Mouse (Mus musculus) limb, embryonic 14.5 days (tissue): ENCODE results near the gene Kazald1. TPM values are rescaled to one million over a fixed set of nuclear protein-coding genes. Genes with fewer than 3 reads are reported as not detected.
A peak's percentile ranks its signal among the peaks of the same experiment; 100 is the strongest.

Source experiments
- ATAC-seq: fragments of 200-750 bp; cut with Nextera tagmentation; 2 replicates; pipeline ENCODE4 v1.8.0; 2017; ENCODE audit warnings: low read depth, moderate number of reproducible peaks, moderate TSS enrichment; ENCODE audit not compliant: low FRiP score
- DNase-seq: peaks from one replicate; pipeline ENCODE4 v3.0.0-alpha.2; 2015; ENCODE audit warnings: low spot score
- H3K27ac ChIP-seq: fragments of 300-500 bp; sonication (generic); replicated peaks from 2 replicates; pipeline ENCODE4 v1.5.1; 2014; ENCODE audit warnings: low read depth, mild to moderate bottlenecking, low read length, moderate library complexity, mixed read lengths
- H3K27me3 ChIP-seq: fragments of 300-500 bp; sonication (generic); 2 replicates; pipeline ENCODE4 v1.6.1; 2014; ENCODE audit warnings: low read length, mixed read lengths; ENCODE audit not compliant: control insufficient read depth, insufficient read depth
- H3K36me3 ChIP-seq: fragments of 300-500 bp; sonication (generic); 2 replicates; pipeline ENCODE4 v1.6.1; 2014; ENCODE audit warnings: mild to moderate bottlenecking, low read length, moderate library complexity, mixed read lengths; ENCODE audit not compliant: control insufficient read depth, insufficient read depth
- H3K4me1 ChIP-seq: fragments of 300-500 bp; sonication (generic); 2 replicates; pipeline ENCODE4 v1.6.1; 2014; ENCODE audit warnings: antibody characterized with exemption, low read length, mixed read lengths; ENCODE audit not compliant: control insufficient read depth, insufficient read depth
- H3K4me2 ChIP-seq: fragments of 300-500 bp; sonication (generic); replicated peaks from 2 replicates; pipeline ENCODE4 v1.6.1; 2014; ENCODE audit warnings: low read depth, mild to moderate bottlenecking, low read length, moderate library complexity; ENCODE audit not compliant: severe bottlenecking
- H3K4me3 ChIP-seq: fragments of 300-500 bp; sonication (generic); replicated peaks from 2 replicates; pipeline ENCODE4 v1.5.1; 2014; ENCODE audit warnings: low read length
- H3K9ac ChIP-seq: fragments of 300-500 bp; sonication (generic); 2 replicates; pipeline ENCODE4 v1.6.1; 2014; ENCODE audit warnings: mild to moderate bottlenecking, low read depth, low read length, moderate library complexity; ENCODE audit not compliant: severe bottlenecking
- H3K9me3 ChIP-seq: fragments of 300-500 bp; sonication (generic); 2 replicates; pipeline ENCODE4 v1.6.1; 2016; ENCODE audit warnings: low read length; ENCODE audit not compliant: control insufficient read depth
- POLR2A ChIP-seq: fragments of 200-500 bp; IDR thresholded peaks from 2 replicates; pipeline ENCODE4 v1.8.0; 2012; ENCODE audit warnings: inconsistent platforms, mild to moderate bottlenecking, moderate library complexity, borderline replicate concordance; ENCODE audit not compliant: insufficient read depth, insufficient read length; ENCODE audit errors: extremely low read depth
- WGBS: fragments of 180-500 bp; shearing (Covaris S2); extraction: QIAGEN DNeasy Blood & Tissue Kit; methylation state at CpG from one replicate; pipeline ENCODE4 v1.1.7; 2014; 5-methylcytosine and 5-hydroxymethylcytosine counted together
- polyA plus RNA-seq, 2 experiments: library from polyadenylated mRNA; depleted of rRNA in 1 of 2; stranded (reverse) in 1 of 2; unstranded in 1 of 2; fragments of >200 nt; fragmentation: Nextera tagmentation in 1 of 2; extraction: Ambion mirVana in 1 of 2; gene quantifications; 2 replicates each; pipeline versions ENCODE4 v1.2.1 to v1.2.3; 2012 to 2014

Gene Kazald1
- polyA plus RNA-seq, 2 experiments: 20.5 to 33.1 TPM

DNA sequence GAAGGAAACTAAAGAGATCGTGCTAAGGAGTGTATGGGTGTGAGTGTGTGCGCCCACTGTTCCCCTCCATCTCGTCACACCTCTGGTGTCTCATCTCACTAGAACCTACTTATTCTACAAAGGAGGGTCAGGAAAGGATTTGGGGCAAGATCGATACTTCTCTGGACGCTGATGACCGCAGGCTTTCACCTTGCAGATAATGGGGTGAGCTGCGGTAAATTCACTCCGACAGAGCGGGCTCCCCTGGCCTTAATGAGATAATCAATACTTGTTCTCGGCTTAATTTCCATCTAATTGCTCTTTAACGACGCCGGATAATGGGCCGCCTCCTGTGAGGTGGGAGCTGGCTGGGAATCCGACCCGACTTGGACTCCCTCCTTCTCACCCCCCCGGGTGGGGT is 7.9 kb upstream of the Kazald1 start:
- DNase-seq: no peak
- no peak overlapping the region for H3K9ac ChIP-seq
- H3K27ac ChIP-seq: no peak overlapping the region
- H3K36me3 ChIP-seq: no peaks in the 10 kb centered on the region
- H3K4me2 ChIP-seq: no peak overlapping the region
- no peak overlapping the region for H3K4me3 ChIP-seq
- peaks cover 46% of the 10 kb centered on the region for H3K27me3 ChIP-seq
- H3K9me3 ChIP-seq: no peaks in the 10 kb centered on the region
- no peaks in the 10 kb centered on the region for H3K4me1 ChIP-seq
- ATAC-seq: no peak
- WGBS: 26% methylated on average over 17 of the region's 17 CpGs
- no peak for TF ChIP-seq POLR2A

- Histone ChIP-seq H3K4me3 (no peak overlapping the region), H3K9me3 (no peaks in the 10 kb centered on the region), H3K9ac (no peak overlapping the region), H3K27me3 (peaks cover 46% of the 10 kb centered on the region), H3K36me3 (no peaks in the 10 kb centered on the region), H3K4me2 (no peak overlapping the region), H3K4me1 (no peaks in the 10 kb centered on the region), H3K27ac (no peak overlapping the region)
- no peak for TF ChIP-seq POLR2A
- ATAC-seq (no peak), DNase-seq (no peak)
- 77% methylated on average over 7 of the region's 7 CpGs for WGBS
Observed at GRCm38 (mm10) chr19:45067758-45068510, 7.1 kb upstream of the Kazald1 start.

DNA sequence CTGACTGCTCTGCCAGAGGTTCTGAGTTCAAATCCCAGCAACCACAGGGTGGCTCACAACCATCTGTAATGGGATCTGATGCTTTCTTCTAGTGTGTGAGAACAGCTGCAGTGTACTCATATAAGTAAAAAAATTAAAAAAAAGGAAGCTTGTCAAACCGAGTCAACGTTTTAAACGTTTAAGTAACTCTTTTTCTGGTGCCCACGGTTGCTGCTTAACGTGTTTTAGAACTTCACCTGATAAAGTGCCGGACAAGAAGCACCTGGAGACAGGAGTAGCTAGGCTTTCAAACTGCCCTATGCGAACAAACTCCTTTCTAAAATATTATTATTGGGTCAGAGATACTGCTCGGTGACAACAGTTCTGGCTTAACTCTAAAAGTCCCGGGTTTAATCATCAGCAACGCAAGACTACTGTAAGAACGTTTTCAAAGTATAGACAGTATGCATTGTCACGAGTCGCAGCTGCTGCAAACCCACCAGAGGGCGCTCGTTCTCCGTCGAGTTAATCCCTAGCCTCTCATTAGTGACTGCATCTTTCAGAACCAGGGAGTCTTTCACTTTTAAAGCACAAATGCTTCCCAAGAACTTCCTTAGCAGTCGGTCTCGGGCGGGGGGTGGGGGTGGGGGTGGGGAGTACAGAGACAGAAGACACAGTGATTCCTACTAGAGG is 1.0 kb upstream of the Kazald1 start:
- Histone ChIP-seq H3K4me3 (peak overlapping the region; percentile 73), H3K4me2 (peak overlapping the region; percentile 93), H3K9me3 (no peaks in the 10 kb centered on the region), H3K27ac (peak overlapping the region; percentile 99), H3K4me1 (peaks cover 31% of the 10 kb centered on the region), H3K36me3 (no peaks in the 10 kb centered on the region), H3K27me3 (peaks cover 35% of the 10 kb centered on the region), H3K9ac (peak overlapping the region; percentile 78)
- ATAC-seq (no peak), DNase-seq (peak; percentile 89)
- no peak for TF ChIP-seq POLR2A
- WGBS: 9% methylated on average over 20 of the region's 20 CpGs

GRCm38 (mm10) chr19:45075323-45076035 is 438 bp downstream of the Kazald1 start:
- H3K4me3 ChIP-seq: peak overlapping the region; percentile 73
- peak overlapping the region; percentile 93 for H3K4me2 ChIP-seq
- no peak for TF ChIP-seq POLR2A
- H3K4me1 ChIP-seq: peaks cover 45% of the 10 kb centered on the region
- H3K9ac ChIP-seq: peak overlapping the region; percentile 78
- H3K9me3 ChIP-seq: no peaks in the 10 kb centered on the region
- under 1% methylated on average over 32 of the region's 32 CpGs for WGBS
- peak overlapping the region; percentile 99 for H3K27ac ChIP-seq
- H3K36me3 ChIP-seq: no peaks in the 10 kb centered on the region
- DNase-seq (peak; percentile 60), ATAC-seq (peak; percentile 45)
- H3K27me3 ChIP-seq: peaks cover 50% of the 10 kb centered on the region

GRCm38 (mm10) chr19:45076036-45076575 is 1.1 kb downstream of the Kazald1 start:
- DNase-seq: no peak
- Histone ChIP-seq H3K27ac (0 out of 2 replicates have a peak overlapping the region, but pooled peaks have one; percentile 99), H3K4me3 (peak overlapping the region; percentile 73), H3K36me3 (no peaks in the 10 kb centered on the region), H3K9ac (peak overlapping the region; percentile 58), H3K4me2 (peak overlapping the region; percentile 93), H3K27me3 (peaks cover 56% of the 10 kb centered on the region), H3K4me1 (peaks cover 51% of the 10 kb centered on the region), H3K9me3 (no peaks in the 10 kb centered on the region)
- ATAC-seq: no peak
- TF ChIP-seq POLR2A: no peak
- 9% methylated on average over 17 of the region's 17 CpGs for WGBS
